Mouse (Mus musculus) forebrain, embryonic 16.5 days (tissue): ENCODE results near the gene Rdh16f2. TPM values are rescaled to one million over a fixed set of nuclear protein-coding genes. Genes with fewer than 3 reads are reported as not detected.
"Not testable (repeated sequence)": the region's sequence is repeated elsewhere in the genome, so short reads cannot be mapped to it uniquely, and the experiment has no call there.

Experiments used
- ATAC-seq: fragments of 200-750 bp; cut with Nextera tagmentation; 2 replicates; pipeline ENCODE4 v1.8.0; 2017; ENCODE audit warnings: mild to moderate bottlenecking, moderate library complexity
- H3K27ac ChIP-seq: fragments of 300-500 bp; sonication (generic); 2 replicates; pipeline ENCODE4 v1.5.1; 2014; ENCODE audit warnings: low read length, control low read depth
- H3K27me3 ChIP-seq: fragments of 300-500 bp; sonication (generic); replicated peaks from 2 replicates; pipeline ENCODE4 v1.6.1; 2014; ENCODE audit warnings: low read length; ENCODE audit not compliant: control insufficient read depth, insufficient read depth
- H3K36me3 ChIP-seq: fragments of 300-500 bp; sonication (generic); 2 replicates; pipeline ENCODE4 v1.6.1; 2014; ENCODE audit not compliant: control insufficient read depth, insufficient read depth
- H3K4me1 ChIP-seq: fragments of 300-500 bp; sonication (generic); replicated peaks from 2 replicates; pipeline ENCODE4 v1.6.1; 2014; ENCODE audit warnings: low read length; ENCODE audit not compliant: control insufficient read depth, insufficient read depth
- H3K4me2 ChIP-seq: fragments of 300-500 bp; sonication (generic); 2 replicates; pipeline ENCODE4 v1.6.1; 2014; ENCODE audit warnings: mild to moderate bottlenecking, low read length, control low read depth
- H3K4me3 ChIP-seq: fragments of 300-500 bp; sonication (generic); replicated peaks from 2 replicates; pipeline ENCODE4 v1.5.1; 2014; ENCODE audit warnings: mild to moderate bottlenecking, low read length, control low read depth
- H3K9ac ChIP-seq: fragments of 300-500 bp; sonication (generic); replicated peaks from 2 replicates; pipeline ENCODE4 v1.6.1; 2014; ENCODE audit warnings: low read depth, low read length, control low read depth
- H3K9me3 ChIP-seq: fragments of 300-500 bp; sonication (generic); 2 replicates; pipeline ENCODE4 v1.6.1; 2016; ENCODE audit warnings: low read length; ENCODE audit not compliant: control insufficient read depth
- WGBS: fragments of 180-500 bp; shearing (Covaris S2); extraction: QIAGEN DNeasy Blood & Tissue Kit; methylation state at CpG from one replicate; pipeline ENCODE4 v1.1.7; 2014; 5-methylcytosine and 5-hydroxymethylcytosine counted together
- polyA plus RNA-seq: library from polyadenylated mRNA; unstranded; fragments of >200 nt; fragmentation: Nextera tagmentation; extraction: Ambion mirVana; gene quantifications from 2 replicates; pipeline ENCODE4 v1.2.1, GENCODE M21; 2015

Rdh16f2 gene
- polyA plus RNA-seq, 1 experiment from 2014 or later: not detected

DNA sequence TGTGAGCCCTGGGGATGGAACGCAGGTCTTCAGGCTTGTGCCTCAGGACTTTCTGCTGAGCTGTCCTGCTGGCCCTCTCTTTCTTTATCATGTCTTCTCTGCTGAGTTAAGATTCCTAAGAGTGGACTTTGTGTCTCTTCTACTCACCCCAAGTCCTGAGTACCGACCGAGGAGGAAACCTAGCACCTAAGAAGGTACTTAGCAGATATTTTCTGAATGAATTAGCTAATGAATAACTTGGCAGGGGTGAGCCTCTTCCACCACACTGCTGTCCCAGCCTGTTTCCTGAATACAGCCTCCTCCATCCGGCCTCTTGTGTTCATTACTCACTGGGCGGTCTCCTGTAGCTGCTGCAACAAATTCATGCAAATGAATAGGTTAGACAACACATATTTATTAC lies 33.5 kb downstream of the Rdh16f2 start:
- no peak overlapping the region for H3K9ac ChIP-seq
- ATAC-seq: no peak
- no peak overlapping the region for H3K27ac ChIP-seq
- H3K27me3 ChIP-seq: no peaks in the 10 kb centered on the region
- H3K36me3 ChIP-seq: no peaks in the 10 kb centered on the region
- 69% methylated on average over 5 of the region's 5 CpGs for WGBS
- H3K4me3 ChIP-seq: no peak overlapping the region
- H3K4me2 ChIP-seq: no peak overlapping the region
- H3K4me1 ChIP-seq: no peaks in the 10 kb centered on the region
- H3K9me3 ChIP-seq: no peaks in the 10 kb centered on the region

- Histone ChIP-seq H3K27me3 (no peaks in the 10 kb centered on the region), H3K4me3 (no peak overlapping the region), H3K9me3 (no peaks in the 10 kb centered on the region), H3K36me3 (no peaks in the 10 kb centered on the region), H3K9ac (no peak overlapping the region), H3K27ac (no peak overlapping the region), H3K4me1 (no peaks in the 10 kb centered on the region), H3K4me2 (no peak overlapping the region)
- 90% methylated on average over 4 of the region's 4 CpGs for WGBS
- no peak for ATAC-seq
Observed at GRCm38 (mm10) chr10:127901751-127902150, 35.5 kb downstream of the Rdh16f2 start.

DNA sequence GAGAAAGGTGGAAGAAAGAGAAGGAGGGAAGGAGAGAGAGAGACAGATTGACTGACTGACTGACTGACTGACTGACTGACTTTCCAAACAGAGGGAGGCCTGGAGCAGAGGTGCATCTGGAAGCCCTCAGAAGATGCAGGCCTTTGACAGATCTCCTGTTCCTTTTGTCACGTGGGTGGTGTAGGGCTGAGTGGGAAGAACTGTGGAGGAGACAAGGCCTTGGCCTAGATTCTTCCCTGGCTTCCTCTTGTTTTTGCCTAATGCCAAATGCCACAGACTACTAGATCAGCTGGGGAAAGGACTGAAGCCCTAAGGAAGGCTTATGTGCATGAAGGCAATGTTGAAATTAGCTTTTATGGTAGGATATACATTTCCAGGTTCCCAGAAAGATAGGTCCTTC lies 36.8 kb downstream of the Rdh16f2 start:
- Histone ChIP-seq H3K9me3 (no peaks in the 10 kb centered on the region), H3K27me3 (no peaks in the 10 kb centered on the region), H3K27ac (no peak overlapping the region), H3K4me3 (no peak overlapping the region), H3K4me1 (no peaks in the 10 kb centered on the region), H3K9ac (no peak overlapping the region), H3K36me3 (no peaks in the 10 kb centered on the region), H3K4me2 (no peak overlapping the region)
- ATAC-seq: no peak
- 62% methylated on average over 1 of the region's 1 CpGs for WGBS

GRCm38 (mm10) chr10:127904718-127905446 lies 38.6 kb downstream of the Rdh16f2 start:
- ATAC-seq: no peak
- WGBS: 59% methylated on average over 7 of the region's 7 CpGs
- Histone ChIP-seq H3K27ac (no peak overlapping the region), H3K36me3 (no peaks in the 10 kb centered on the region), H3K9ac (no peak overlapping the region), H3K4me3 (no peak overlapping the region), H3K9me3 (no peaks in the 10 kb centered on the region), H3K4me1 (no peaks in the 10 kb centered on the region), H3K4me2 (no peak overlapping the region), H3K27me3 (no peaks in the 10 kb centered on the region)

- 67% methylated on average over 2 of the region's 2 CpGs for WGBS
Observed at GRCm38 (mm10) chr10:127906138-127906537, 39.9 kb downstream of the Rdh16f2 start.

GRCm38 (mm10) chr10:127907386-127907951 lies 41.2 kb downstream of the Rdh16f2 start:
- Histone ChIP-seq H3K27me3 (no peaks in the 10 kb centered on the region), H3K9ac (no peak overlapping the region), H3K36me3 (no peaks in the 10 kb centered on the region), H3K4me1 (no peaks in the 10 kb centered on the region), H3K4me2 (no peak overlapping the region), H3K27ac (no peak overlapping the region), H3K9me3 (no peaks in the 10 kb centered on the region), H3K4me3 (no peak overlapping the region)
- ATAC-seq: no peak

More at GRCm38 (mm10) chr10:127906138-127906537, 39.9 kb downstream of the Rdh16f2 start:
- no peak for ATAC-seq
- Histone ChIP-seq H3K4me3 (no peak overlapping the region), H3K36me3 (no peaks in the 10 kb centered on the region), H3K27me3 (no peaks in the 10 kb centered on the region), H3K27ac (no peak overlapping the region), H3K4me1 (no peaks in the 10 kb centered on the region), H3K4me2 (no peak overlapping the region), H3K9ac (no peak overlapping the region), H3K9me3 (no peaks in the 10 kb centered on the region)

- no peaks in the 10 kb centered on the region for H3K9me3 ChIP-seq
- no peak for ATAC-seq
- H3K36me3 ChIP-seq: no peaks in the 10 kb centered on the region
- H3K27ac ChIP-seq: no peak overlapping the region
- H3K4me3 ChIP-seq: no peak overlapping the region
- no peak overlapping the region for H3K4me2 ChIP-seq
- no peaks in the 10 kb centered on the region for H3K4me1 ChIP-seq
- H3K27me3 ChIP-seq: no peaks in the 10 kb centered on the region
- 98% methylated on average over 1 of the region's 1 CpGs for WGBS
- H3K9ac ChIP-seq: no peak overlapping the region
Observed at GRCm38 (mm10) chr10:127915578-127915977, 49.3 kb downstream of the Rdh16f2 start.

DNA sequence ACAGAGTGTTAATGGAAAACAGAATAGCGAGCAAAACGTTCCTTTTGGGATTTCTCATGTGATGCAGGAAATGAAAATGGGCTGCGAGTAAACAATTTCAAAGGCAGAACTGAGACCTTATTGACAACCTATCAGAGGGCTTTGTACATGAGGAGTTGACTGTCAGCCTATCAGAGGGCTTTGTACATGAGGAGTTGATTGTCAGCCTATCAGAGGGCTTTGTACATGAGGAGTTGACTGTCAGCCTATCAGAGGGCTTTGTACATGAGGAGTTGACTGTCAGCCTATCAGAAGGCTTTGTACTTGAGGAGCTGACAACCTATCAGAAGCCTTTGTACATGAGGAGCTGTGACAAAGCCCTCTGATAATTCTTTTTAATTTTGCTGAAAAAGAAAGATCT lies 50.9 kb downstream of the Rdh16f2 start:
- not testable (repeated sequence) for H3K4me1 ChIP-seq, H3K9ac ChIP-seq, H3K9me3 ChIP-seq, H3K36me3 ChIP-seq, H3K4me2 ChIP-seq, H3K4me3 ChIP-seq, H3K27me3 ChIP-seq, ATAC-seq, H3K27ac ChIP-seq
- 84% methylated on average over 3 of the region's 3 CpGs for WGBS

- no peak overlapping the region for H3K9ac ChIP-seq
- 92% methylated on average over 5 of the region's 5 CpGs for WGBS
- no peak overlapping the region for H3K27ac ChIP-seq
- H3K27me3 ChIP-seq: no peaks in the 10 kb centered on the region
- ATAC-seq: no peak
- H3K9me3 ChIP-seq: no peaks in the 10 kb centered on the region
- no peaks in the 10 kb centered on the region for H3K4me1 ChIP-seq
- no peaks in the 10 kb centered on the region for H3K36me3 ChIP-seq
- no peak overlapping the region for H3K4me3 ChIP-seq
- no peak overlapping the region for H3K4me2 ChIP-seq
Observed at GRCm38 (mm10) chr10:127917651-127918050, 51.4 kb downstream of the Rdh16f2 start.
